Mouse (Mus musculus) midbrain, embryonic 16.5 days (tissue): ENCODE results near the gene Grik4. TPM values are rescaled to one million over a fixed set of nuclear protein-coding genes. Genes with fewer than 3 reads are reported as not detected.
A peak's percentile ranks its signal among the peaks of the same experiment; 100 is the strongest.

Experiments used
- ATAC-seq: fragments of 200-750 bp; cut with Nextera tagmentation; 2 replicates; pipeline ENCODE4 v1.8.0; 2017; ENCODE audit warnings: moderate TSS enrichment
- H3K27ac ChIP-seq: fragments of 300-500 bp; sonication (generic); 2 replicates; pipeline ENCODE4 v1.5.1; 2014; ENCODE audit warnings: mild to moderate bottlenecking, low read length, mixed read lengths
- H3K27me3 ChIP-seq: fragments of 300-500 bp; sonication (generic); 2 replicates; pipeline ENCODE4 v1.6.1; 2014; ENCODE audit warnings: low read depth, low read length, mixed read lengths; ENCODE audit not compliant: control insufficient read depth, insufficient read depth
- H3K36me3 ChIP-seq: fragments of 300-500 bp; sonication (generic); 2 replicates; pipeline ENCODE4 v1.6.1; 2014; ENCODE audit warnings: mild to moderate bottlenecking, low read length, moderate library complexity, mixed read lengths; ENCODE audit not compliant: control insufficient read depth, insufficient read depth
- H3K4me1 ChIP-seq: fragments of 300-500 bp; sonication (generic); 2 replicates; pipeline ENCODE4 v1.6.1; 2014; ENCODE audit warnings: mild to moderate bottlenecking, low read length, mixed read lengths; ENCODE audit not compliant: control insufficient read depth, insufficient read depth
- H3K4me2 ChIP-seq: fragments of 300-500 bp; sonication (generic); 2 replicates; pipeline ENCODE4 v1.6.1; 2014; ENCODE audit warnings: mild to moderate bottlenecking, low read length, mixed read lengths
- H3K4me3 ChIP-seq: fragments of 300-500 bp; sonication (generic); 2 replicates; pipeline ENCODE4 v1.5.1; 2014; ENCODE audit warnings: low read depth, mild to moderate bottlenecking, low read length, moderate library complexity, mixed read lengths
- H3K9ac ChIP-seq: fragments of 300-500 bp; sonication (generic); 2 replicates; pipeline ENCODE4 v1.6.1; 2014; ENCODE audit warnings: low read depth, low read length, mixed read lengths
- H3K9me3 ChIP-seq: fragments of 300-500 bp; sonication (generic); replicated peaks from 2 replicates; pipeline ENCODE4 v1.6.1; 2014; ENCODE audit warnings: mild to moderate bottlenecking, low read length, mixed read lengths; ENCODE audit not compliant: control insufficient read depth, poor library complexity, severe bottlenecking
- WGBS: fragments of 180-500 bp; shearing (Covaris S2); extraction: QIAGEN DNeasy Blood & Tissue Kit; methylation state at CpG from one replicate; pipeline ENCODE4 v1.1.7; 2014; 5-methylcytosine and 5-hydroxymethylcytosine counted together
- polyA plus RNA-seq: library from polyadenylated mRNA; unstranded; fragments of >200 nt; fragmentation: Nextera tagmentation; extraction: Ambion mirVana; gene quantifications from 2 replicates; pipeline ENCODE4 v1.2.1, GENCODE M21; 2015

The Grik4 gene
- polyA plus RNA-seq, 1 experiment from 2014 or later = 11.7 TPM

GRCm38 (mm10) chr9:42533491-42533890, 410.8 kb downstream of the Grik4 start:
- Histone ChIP-seq H3K9ac (no peak overlapping the region), H3K27ac (no peak overlapping the region), H3K4me1 (peaks cover 16% of the 10 kb centered on the region), H3K27me3 (no peaks in the 10 kb centered on the region; the same call in 1 of the 2 replicates), H3K9me3 (no peaks in the 10 kb centered on the region), H3K36me3 (no peaks in the 10 kb centered on the region), H3K4me2 (no peak overlapping the region), H3K4me3 (no peak overlapping the region)
- no peak for ATAC-seq
- 72% methylated on average over 8 of the region's 8 CpGs for WGBS

- no peaks in the 10 kb centered on the region for H3K36me3 ChIP-seq
- H3K4me1 ChIP-seq = peaks cover 16% of the 10 kb centered on the region
- no peak overlapping the region for H3K4me2 ChIP-seq
- H3K9ac ChIP-seq = no peak overlapping the region
- H3K27ac ChIP-seq = no peak overlapping the region
- no peaks in the 10 kb centered on the region for H3K9me3 ChIP-seq
- 4% methylated on average over 6 of the region's 6 CpGs for WGBS
- H3K4me3 ChIP-seq = no peak overlapping the region
- H3K27me3 ChIP-seq = no peaks in the 10 kb centered on the region; the same call in 1 of the 2 replicates
- no peak for ATAC-seq
Observed at GRCm38 (mm10) chr9:42533041-42533440, 411.3 kb downstream of the Grik4 start.

GRCm38 (mm10) chr9:42531951-42532350, 412.3 kb downstream of the Grik4 start:
- Histone ChIP-seq H3K27ac (no peak overlapping the region), H3K4me3 (no peak overlapping the region), H3K9ac (no peak overlapping the region), H3K36me3 (no peaks in the 10 kb centered on the region), H3K4me1 (peaks cover 16% of the 10 kb centered on the region), H3K27me3 (no peaks in the 10 kb centered on the region; the same call in 1 of the 2 replicates), H3K4me2 (no peak overlapping the region), H3K9me3 (no peaks in the 10 kb centered on the region)
- WGBS = 53% methylated on average over 3 of the region's 3 CpGs
- no peak for ATAC-seq

- no peaks in the 10 kb centered on the region for H3K9me3 ChIP-seq
- H3K4me2 ChIP-seq = no peak overlapping the region
- H3K27ac ChIP-seq = peak overlapping the region; percentile 14; the same call in 1 of the 2 replicates
- H3K9ac ChIP-seq = no peak overlapping the region
- ATAC-seq = peak; percentile 60
- no peak overlapping the region for H3K4me3 ChIP-seq
- no peaks in the 10 kb centered on the region; the same call in 1 of the 2 replicates for H3K27me3 ChIP-seq
- H3K36me3 ChIP-seq = no peaks in the 10 kb centered on the region
- 50% methylated on average over 7 of the region's 7 CpGs for WGBS
- peaks cover 16% of the 10 kb centered on the region for H3K4me1 ChIP-seq
Observed at GRCm38 (mm10) chr9:42530221-42531152, 413.8 kb downstream of the Grik4 start.

GRCm38 (mm10) chr9:42520587-42521084, 423.7 kb downstream of the Grik4 start:
- H3K4me3 ChIP-seq = peak overlapping the region; percentile 36
- H3K27me3 ChIP-seq = no peaks in the 10 kb centered on the region
- peaks cover 6% of the 10 kb centered on the region; the same call in 1 of the 2 replicates for H3K4me1 ChIP-seq
- no peaks in the 10 kb centered on the region for H3K36me3 ChIP-seq
- peak overlapping the region; percentile 68 for H3K9ac ChIP-seq
- H3K9me3 ChIP-seq = no peaks in the 10 kb centered on the region
- WGBS = 2% methylated on average over 34 of the region's 36 CpGs
- peak; percentile 85 for ATAC-seq
- peak overlapping the region; percentile 69 for H3K4me2 ChIP-seq
- peak overlapping the region; percentile 50 for H3K27ac ChIP-seq

- Histone ChIP-seq H3K4me3 (no peak overlapping the region), H3K4me1 (peaks cover 9% of the 10 kb centered on the region; the same call in 1 of the 2 replicates), H3K36me3 (no peaks in the 10 kb centered on the region), H3K27ac (no peak overlapping the region), H3K4me2 (no peak overlapping the region), H3K9ac (no peak overlapping the region), H3K27me3 (no peaks in the 10 kb centered on the region), H3K9me3 (no peaks in the 10 kb centered on the region)
- 55% methylated on average over 14 of the region's 14 CpGs for WGBS
- no peak for ATAC-seq
Observed at GRCm38 (mm10) chr9:42518163-42518562, 426.1 kb downstream of the Grik4 start.

- ATAC-seq = 0 out of 2 replicates have a peak, but pooled peaks have one; percentile 21
- no peaks in the 10 kb centered on the region for H3K36me3 ChIP-seq
- H3K4me2 ChIP-seq = no peak overlapping the region
- no peak overlapping the region for H3K4me3 ChIP-seq
- peaks cover 3% of the 10 kb centered on the region; the same call in 1 of the 2 replicates for H3K4me1 ChIP-seq
- H3K9me3 ChIP-seq = no peaks in the 10 kb centered on the region
- no peaks in the 10 kb centered on the region for H3K27me3 ChIP-seq
- 15% methylated on average over 5 of the region's 5 CpGs for WGBS
- no peak overlapping the region for H3K27ac ChIP-seq
- no peak overlapping the region for H3K9ac ChIP-seq
Observed at GRCm38 (mm10) chr9:42513159-42513558, 431.1 kb downstream of the Grik4 start.

- Histone ChIP-seq H3K27me3 (no peaks in the 10 kb centered on the region), H3K4me1 (peaks cover 3% of the 10 kb centered on the region; the same call in 1 of the 2 replicates), H3K9ac (no peak overlapping the region), H3K27ac (no peak overlapping the region), H3K36me3 (no peaks in the 10 kb centered on the region), H3K4me2 (no peak overlapping the region), H3K4me3 (no peak overlapping the region), H3K9me3 (no peaks in the 10 kb centered on the region)
- 85% methylated on average over 4 of the region's 4 CpGs for WGBS
- no peak for ATAC-seq
Observed at GRCm38 (mm10) chr9:42512312-42512711, 432.0 kb downstream of the Grik4 start.

GRCm38 (mm10) chr9:42508235-42508634, 436.1 kb downstream of the Grik4 start:
- Histone ChIP-seq H3K36me3 (no peaks in the 10 kb centered on the region), H3K9me3 (no peaks in the 10 kb centered on the region), H3K27ac (no peak overlapping the region), H3K9ac (no peak overlapping the region), H3K4me2 (no peak overlapping the region), H3K27me3 (no peaks in the 10 kb centered on the region), H3K4me1 (no peaks in the 10 kb centered on the region), H3K4me3 (no peak overlapping the region)
- WGBS = 72% methylated on average over 7 of the region's 7 CpGs
- ATAC-seq = no peak
